Mouse (Mus musculus): ENCODE measurements at regions not wholly inside any gene's neighbourhood (a gene's known extent, or its start where the extent isn't known, plus 50 kb on each side); places are given as distances from the start of the nearest gene placed in this dataset.

- Histone ChIP-seq H3K27ac (ENCODE audit: insufficient read depth, low read depth, low read length) (no peak overlapping the region), H3K27me3 (ENCODE audit: control insufficient read depth, insufficient read depth, low read length) (no peaks in the 10 kb centered on the region), H3K36me3 (ENCODE audit: control insufficient read depth, insufficient read depth, low read length) (no peaks in the 10 kb centered on the region), H3K4me1 (ENCODE audit: control insufficient read depth, insufficient read depth, insufficient read length, low read length) (no peaks in the 10 kb centered on the region), H3K4me3 (ENCODE audit: low read depth, low read length) (no peak overlapping the region)
- no peak for TF ChIP-seq POLR2A (IDR thresholded peaks at IDR 0.05; ENCODE audit: low read depth, low read length)
- no peak for TF ChIP-seq CTCF (IDR thresholded peaks at IDR 0.05; ENCODE audit: extremely low read depth, insufficient read length, insufficient replicate concordance, low read depth, low read length)
- WGBS: 77% methylated on average over 12 of the region's 12 CpGs
These were observed 223.0 kb upstream of the N6amt1 start for GRCm38 (mm10) chr16:87130733-87131640.

GRCm38 (mm10) chr16:87129021-87129420 lies 225.0 kb upstream of the N6amt1 start:
- WGBS: 95% methylated on average over 3 of the region's 3 CpGs
- Histone ChIP-seq H3K27me3 (ENCODE audit: control insufficient read depth, insufficient read depth, low read length) (no peaks in the 10 kb centered on the region), H3K4me1 (ENCODE audit: control insufficient read depth, insufficient read depth, insufficient read length, low read length) (no peaks in the 10 kb centered on the region), H3K27ac (ENCODE audit: insufficient read depth, low read depth, low read length) (no peak overlapping the region), H3K36me3 (ENCODE audit: control insufficient read depth, insufficient read depth, low read length) (no peaks in the 10 kb centered on the region), H3K4me3 (ENCODE audit: low read depth, low read length) (no peak overlapping the region)
- no peak for TF ChIP-seq CTCF (IDR thresholded peaks at IDR 0.05; ENCODE audit: extremely low read depth, insufficient read length, insufficient replicate concordance, low read depth, low read length)
- TF ChIP-seq POLR2A (IDR thresholded peaks at IDR 0.05; ENCODE audit: low read depth, low read length): no peak

- no peak for TF ChIP-seq CTCF (IDR thresholded peaks at IDR 0.05; ENCODE audit: extremely low read depth, insufficient read length, insufficient replicate concordance, low read depth, low read length)
- no peak for TF ChIP-seq POLR2A (IDR thresholded peaks at IDR 0.05; ENCODE audit: low read depth, low read length)
- no peaks in the 10 kb centered on the region for H3K27me3 ChIP-seq (ENCODE audit: control insufficient read depth, insufficient read depth, low read length)
- H3K27ac ChIP-seq (ENCODE audit: insufficient read depth, low read depth, low read length): no peak overlapping the region
- 59% methylated on average over 13 of the region's 13 CpGs for WGBS
- no peaks in the 10 kb centered on the region for H3K4me1 ChIP-seq (ENCODE audit: control insufficient read depth, insufficient read depth, insufficient read length, low read length)
- no peak overlapping the region for H3K4me3 ChIP-seq (ENCODE audit: low read depth, low read length)
- H3K36me3 ChIP-seq (ENCODE audit: control insufficient read depth, insufficient read depth, low read length): no peaks in the 10 kb centered on the region
These were observed 225.8 kb upstream of the N6amt1 start for GRCm38 (mm10) chr16:87128230-87128629.

GRCm38 (mm10) chr16:87124519-87124918 lies 229.5 kb upstream of the N6amt1 start:
- TF ChIP-seq CTCF (IDR thresholded peaks at IDR 0.05; ENCODE audit: extremely low read depth, insufficient read length, insufficient replicate concordance, low read depth, low read length): no peak
- TF ChIP-seq POLR2A (IDR thresholded peaks at IDR 0.05; ENCODE audit: low read depth, low read length): no peak
- no peak overlapping the region for H3K27ac ChIP-seq (ENCODE audit: insufficient read depth, low read depth, low read length)
- no peaks in the 10 kb centered on the region for H3K27me3 ChIP-seq (ENCODE audit: control insufficient read depth, insufficient read depth, low read length)
- no peak overlapping the region for H3K4me3 ChIP-seq (ENCODE audit: low read depth, low read length)
- no peaks in the 10 kb centered on the region for H3K36me3 ChIP-seq (ENCODE audit: control insufficient read depth, insufficient read depth, low read length)
- 81% methylated on average over 7 of the region's 7 CpGs for WGBS
- no peaks in the 10 kb centered on the region for H3K4me1 ChIP-seq (ENCODE audit: control insufficient read depth, insufficient read depth, insufficient read length, low read length)

GRCm38 (mm10) chr16:87103599-87103998 lies 250.4 kb upstream of the N6amt1 start:
- Histone ChIP-seq H3K36me3 (ENCODE audit: control insufficient read depth, insufficient read depth, low read length) (no peaks in the 10 kb centered on the region), H3K4me3 (ENCODE audit: low read depth, low read length) (no peak overlapping the region), H3K27me3 (ENCODE audit: control insufficient read depth, insufficient read depth, low read length) (no peaks in the 10 kb centered on the region), H3K4me1 (ENCODE audit: control insufficient read depth, insufficient read depth, insufficient read length, low read length) (no peaks in the 10 kb centered on the region), H3K27ac (ENCODE audit: insufficient read depth, low read depth, low read length) (no peak overlapping the region)
- WGBS: 34% methylated on average over 2 of the region's 2 CpGs
- TF ChIP-seq POLR2A (IDR thresholded peaks at IDR 0.05; ENCODE audit: low read depth, low read length) (no peak), CTCF (IDR thresholded peaks at IDR 0.05; ENCODE audit: extremely low read depth, insufficient read length, insufficient replicate concordance, low read depth, low read length) (no peak)

- TF ChIP-seq POLR2A (IDR thresholded peaks at IDR 0.05; ENCODE audit: low read depth, low read length): no peak
- TF ChIP-seq CTCF (IDR thresholded peaks at IDR 0.05; ENCODE audit: extremely low read depth, insufficient read length, insufficient replicate concordance, low read depth, low read length): no peak
- Histone ChIP-seq H3K36me3 (ENCODE audit: control insufficient read depth, insufficient read depth, low read length) (no peaks in the 10 kb centered on the region), H3K4me1 (ENCODE audit: control insufficient read depth, insufficient read depth, insufficient read length, low read length) (no peaks in the 10 kb centered on the region), H3K27ac (ENCODE audit: insufficient read depth, low read depth, low read length) (no peak overlapping the region), H3K4me3 (ENCODE audit: low read depth, low read length) (no peak overlapping the region), H3K27me3 (ENCODE audit: control insufficient read depth, insufficient read depth, low read length) (no peaks in the 10 kb centered on the region)
These were observed 251.9 kb upstream of the N6amt1 start for GRCm38 (mm10) chr16:87102057-87102456.

GRCm38 (mm10) chr16:87092011-87092410 lies 262.0 kb upstream of the N6amt1 start:
- H3K36me3 ChIP-seq (ENCODE audit: control insufficient read depth, insufficient read depth, low read length): no peaks in the 10 kb centered on the region
- 77% methylated on average over 2 of the region's 2 CpGs for WGBS
- H3K4me3 ChIP-seq (ENCODE audit: low read depth, low read length): no peak overlapping the region
- TF ChIP-seq CTCF (IDR thresholded peaks at IDR 0.05; ENCODE audit: extremely low read depth, insufficient read length, insufficient replicate concordance, low read depth, low read length) (no peak), POLR2A (IDR thresholded peaks at IDR 0.05; ENCODE audit: low read depth, low read length) (no peak)
- H3K27me3 ChIP-seq (ENCODE audit: control insufficient read depth, insufficient read depth, low read length): no peaks in the 10 kb centered on the region
- H3K4me1 ChIP-seq (ENCODE audit: control insufficient read depth, insufficient read depth, insufficient read length, low read length): no peaks in the 10 kb centered on the region
- no peak overlapping the region for H3K27ac ChIP-seq (ENCODE audit: insufficient read depth, low read depth, low read length)
